ENCODE assay signal across 11 mouse cellular contexts in genomic region chr12:104899835-104900234, GRCm38 (mm10). TPM values are rescaled to one million over a fixed set of nuclear protein-coding genes. Genes with fewer than 3 reads are reported as not detected.
DNase-seq lines count a peak whose midpoint lies in the region; ATAC-seq and TF ChIP-seq lines count a peak whose summit lies in the region.
"Had no signal": no experiment of that assay in that cellular context is flagged by ENCODE, and none has a peak within 500 bp of the region (broad histone marks: within the 10 kb centered on the region; RNA-seq: fewer than 3 reads in every experiment).

No protein-coding gene starts in this region.

- no peak for TF ChIP-seq EP300 in stomach, postnatal 0 days (optimal IDR thresholded peaks at IDR 0.05)

- TF ChIP-seq CTCF in stomach, postnatal 0 days (IDR thresholded peaks at IDR 0.05; ENCODE audit: low read depth): no peak

- no peaks in the 10 kb centered on the region for H3K36me3 ChIP-seq in forebrain, embryonic 10.5 days (replicated peaks)
- no peaks in the 10 kb centered on the region for H3K36me3 ChIP-seq in forebrain, embryonic 12.5 days (replicated peaks)
- no peaks in the 10 kb centered on the region for H3K36me3 ChIP-seq in limb, embryonic 12.5 days
- no peaks in the 10 kb centered on the region for H3K36me3 ChIP-seq in stomach, postnatal 0 days (ENCODE audit: control insufficient read depth, insufficient read depth, low read length)
- H3K36me3 ChIP-seq: stomach, embryonic 15.5 days had no signal

- no peaks in the 10 kb centered on the region for H3K9me3 ChIP-seq in forebrain, embryonic 10.5 days
- H3K9me3 ChIP-seq in forebrain, embryonic 12.5 days: no peaks in the 10 kb centered on the region
- H3K9me3 ChIP-seq in limb, embryonic 12.5 days: no peaks in the 10 kb centered on the region
- no peaks in the 10 kb centered on the region for H3K9me3 ChIP-seq in stomach, postnatal 0 days (ENCODE audit: control insufficient read depth, low read length)
- H3K9me3 ChIP-seq: stomach, embryonic 15.5 days had no signal

- H3K4me3 ChIP-seq in forebrain, embryonic 10.5 days: no peak overlapping the region
- H3K4me3 ChIP-seq in forebrain, embryonic 12.5 days (replicated peaks): no peak overlapping the region
- no peak overlapping the region for H3K4me3 ChIP-seq in limb, embryonic 12.5 days (replicated peaks)
- H3K4me3 ChIP-seq in stomach, postnatal 0 days (ENCODE audit: low read depth, low read length): no peak overlapping the region
- H3K4me3 ChIP-seq: stomach, embryonic 15.5 days had no signal

- H3K4me1 ChIP-seq in forebrain, embryonic 10.5 days: peaks cover 53% of the 10 kb centered on the region
- H3K4me1 ChIP-seq in forebrain, embryonic 12.5 days: peaks cover 30% of the 10 kb centered on the region
- peaks cover 73% of the 10 kb centered on the region for H3K4me1 ChIP-seq in limb, embryonic 12.5 days (replicated peaks)
- H3K4me1 ChIP-seq in stomach, postnatal 0 days (replicated peaks; ENCODE audit: control insufficient read depth, insufficient read depth): 0 out of 2 replicates have a peak, but pooled peaks cover 3% of the 10 kb centered on the region

- no peak overlapping the region for H3K4me2 ChIP-seq in forebrain, embryonic 12.5 days
- no peak overlapping the region for H3K4me2 ChIP-seq in limb, embryonic 12.5 days
- H3K4me2 ChIP-seq in stomach, postnatal 0 days (replicated peaks; ENCODE audit: low read depth): no peak overlapping the region
- H3K4me2 ChIP-seq: stomach, embryonic 15.5 days had no signal

- 94% methylated on average over 3 of the region's 3 CpGs for WGBS in forebrain, embryonic 10.5 days
- 78% methylated on average over 3 of the region's 3 CpGs for WGBS in forebrain, embryonic 12.5 days
- WGBS in limb, embryonic 12.5 days: 62% methylated on average over 3 of the region's 3 CpGs
- 57% methylated on average over 3 of the region's 3 CpGs for WGBS in stomach, postnatal 0 days

- no peak overlapping the region for H3K9ac ChIP-seq in forebrain, embryonic 12.5 days
- no peak overlapping the region for H3K9ac ChIP-seq in limb, embryonic 12.5 days (replicated peaks)
- H3K9ac ChIP-seq in stomach, postnatal 0 days (ENCODE audit: low read length): no peak overlapping the region
- H3K9ac ChIP-seq: stomach, embryonic 15.5 days had no signal

- peaks cover 30% of the 10 kb centered on the region for H3K27me3 ChIP-seq in forebrain, embryonic 10.5 days (ENCODE audit: poor library complexity, severe bottlenecking)
- H3K27me3 ChIP-seq in forebrain, embryonic 12.5 days: peaks cover 11% of the 10 kb centered on the region; the same call in 1 of the 2 replicates
- H3K27me3 ChIP-seq in limb, embryonic 12.5 days: no peaks in the 10 kb centered on the region; the same call in 1 of the 2 replicates
- no peaks in the 10 kb centered on the region for H3K27me3 ChIP-seq in stomach, postnatal 0 days (ENCODE audit: control insufficient read depth, insufficient read depth, low read length)
- H3K27me3 ChIP-seq: stomach, embryonic 15.5 days had no signal

- no peak for DNase-seq in forebrain, embryonic 10.5 days (ENCODE audit: extremely low spot score, low spot score)
- peak; percentile 26 to 42 for DNase-seq in kidney, postnatal 36 days
- no peak for DNase-seq in kidney, postnatal 4 days
- peak; percentile 89 for DNase-seq in cerebellum, postnatal 10 days
- no peak for DNase-seq in stomach, postnatal 0 days (ENCODE audit: low spot score)
- no peak for DNase-seq in right cerebral cortex, postnatal 36 days (ENCODE audit: low spot score in 2 of 2)
- DNase-seq: layer of hippocampus, postnatal 36 days; right cerebral cortex, adult 18-20 months had no signal

- no peak for ATAC-seq in forebrain, embryonic 12.5 days (ENCODE audit: low FRiP score)
- ATAC-seq in limb, embryonic 12.5 days (ENCODE audit: insufficient number of reproducible peaks, insufficient read depth, low FRiP score, low TSS enrichment, low read depth): no peak
- no peak for ATAC-seq in stomach, postnatal 0 days (ENCODE audit: low FRiP score, low TSS enrichment)

- H3K27ac ChIP-seq in forebrain, embryonic 10.5 days: 0 out of 2 replicates have a peak overlapping the region, but pooled peaks have one; percentile 3
- H3K27ac ChIP-seq in forebrain, embryonic 12.5 days: no peak overlapping the region
- peak overlapping the region; percentile 62; the same call in 1 of the 2 replicates for H3K27ac ChIP-seq in limb, embryonic 12.5 days
- no peak overlapping the region for H3K27ac ChIP-seq in stomach, postnatal 0 days (replicated peaks)
- H3K27ac ChIP-seq: stomach, embryonic 15.5 days had no signal

RNA-seq across cellular contexts. Expression of gene Clmn, which starts 35.0 kb away (rescaled TPM):
- polyA plus RNA-seq in forebrain, embryonic 10.5 days (2016; fragmentation: Nextera tagmentation; extraction: Ambion mirVana): 1.6 and 2.1 TPM in 2 replicates
- polyA plus RNA-seq in forebrain, embryonic 12.5 days (2016; fragmentation: Nextera tagmentation; extraction: Ambion mirVana): 2.6 and 2.8 TPM in 2 replicates
- 4.8 and 5.2 TPM in 2 replicates for polyA plus RNA-seq in limb, embryonic 12.5 days (2016; fragmentation: Nextera tagmentation; extraction: Ambion mirVana)
- 5.5 and 8.0 TPM in 2 replicates for polyA plus RNA-seq in stomach, postnatal 0 days (2015; fragmentation: Nextera tagmentation; extraction: Ambion mirVana)

Comparison
In these comparisons a context has a peak if more than half of its experiments do, and no peak if none do; other contexts are left out.
1. DNase-seq: peak in kidney, postnatal 36 days (2 of 2) and cerebellum, postnatal 10 days (2 of 2); none in forebrain, embryonic 10.5 days (single experiment), kidney, postnatal 4 days (0 of 2), stomach, postnatal 0 days (single experiment) and right cerebral cortex, postnatal 36 days (0 of 2).
2. H3K27ac ChIP-seq: peak in forebrain, embryonic 10.5 days (single experiment) and limb, embryonic 12.5 days (single experiment); none in forebrain, embryonic 12.5 days (single experiment) and stomach, postnatal 0 days (single experiment).